Mouse (Mus musculus) spleen, adult 2 months (tissue): ENCODE measurements around the gene Csrnp2.

ENCODE experiments used
- CTCF ChIP-seq: fragments of 200-500 bp; IDR thresholded peaks from 2 replicates; pipeline ENCODE4 v1.5.1; 2011; ENCODE audit warnings: mild to moderate bottlenecking, inconsistent platforms; ENCODE audit not compliant: insufficient read depth, insufficient read length, insufficient replicate concordance; ENCODE audit errors: extremely low read depth
- POLR2A ChIP-seq: fragments of 200-500 bp; IDR thresholded peaks from 2 replicates; pipeline ENCODE4 v1.6.1; 2011; ENCODE audit warnings: low read depth, low read length, inconsistent platforms

DNA sequence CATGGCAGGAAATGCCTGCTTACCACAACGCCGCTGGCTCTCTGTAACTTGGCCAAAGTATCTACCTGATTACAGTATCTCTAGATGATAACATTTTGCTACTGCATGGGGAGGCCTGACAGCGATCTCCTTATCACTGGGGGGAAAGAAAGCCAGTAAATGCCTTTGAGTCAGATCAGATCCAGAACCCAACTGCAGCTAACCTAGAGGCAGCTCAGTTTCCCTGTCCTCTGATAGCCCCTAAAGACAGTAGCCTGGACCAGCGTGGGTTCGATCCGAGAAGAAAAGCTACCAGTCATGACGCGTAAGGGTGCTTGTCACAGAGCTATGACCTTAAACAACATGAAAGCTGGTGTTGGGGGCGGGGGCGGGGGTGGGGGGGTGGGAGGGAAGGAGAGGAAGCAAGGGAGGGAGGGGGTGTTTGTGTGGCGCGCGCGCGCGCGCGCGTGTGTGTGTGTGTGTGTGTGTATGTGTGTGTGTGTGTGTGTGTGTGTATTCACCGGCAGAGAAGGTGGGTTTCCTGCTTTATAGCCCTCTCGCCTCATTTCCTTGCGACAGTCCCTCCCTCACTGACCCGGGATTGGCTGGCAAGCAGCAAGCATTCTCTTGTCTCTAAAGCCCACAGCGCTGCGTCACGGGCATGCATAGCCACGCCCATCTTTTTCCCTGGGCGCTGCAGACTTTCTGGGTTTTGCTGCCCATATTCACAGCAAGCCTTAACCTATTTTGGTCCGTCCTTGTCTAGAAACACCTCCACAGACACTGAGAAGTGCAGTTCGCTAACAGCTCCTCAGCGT lies 52.0 kb downstream of the Csrnp2 start:
- no peak for TF ChIP-seq CTCF
- 0 out of 2 replicates have a peak, but pooled peaks have one; percentile 5 for TF ChIP-seq POLR2A
